Mouse (Mus musculus) hindbrain, embryonic 13.5 days (tissue): Measurements from ENCODE around the gene Plxna2. TPM values are rescaled to one million over a fixed set of nuclear protein-coding genes. Genes with fewer than 3 reads are reported as not detected.

Source experiments
- ATAC-seq: fragments of 200-750 bp; cut with Nextera tagmentation; 2 replicates; pipeline ENCODE4 v1.8.0; 2017; ENCODE audit warnings: moderate TSS enrichment; ENCODE audit not compliant: low FRiP score
- H3K27ac ChIP-seq: fragments of 300-500 bp; sonication (generic); 2 replicates; pipeline ENCODE4 v1.5.1; 2015; ENCODE audit warnings: inconsistent platforms, mild to moderate bottlenecking, moderate library complexity
- H3K27me3 ChIP-seq: fragments of 300-500 bp; sonication (generic); 2 replicates; pipeline ENCODE4 v1.6.1; 2015; ENCODE audit warnings: mild to moderate bottlenecking, inconsistent platforms
- H3K36me3 ChIP-seq: fragments of 300-500 bp; sonication (generic); 2 replicates; pipeline ENCODE4 v1.6.1; 2015; ENCODE audit warnings: mild to moderate bottlenecking, inconsistent platforms
- H3K4me1 ChIP-seq: fragments of 300-500 bp; sonication (generic); replicated peaks from 2 replicates; pipeline ENCODE4 v1.6.1; 2015; ENCODE audit warnings: inconsistent platforms
- H3K4me2 ChIP-seq: fragments of 300-500 bp; sonication (generic); 2 replicates; pipeline ENCODE4 v1.6.1; 2015; ENCODE audit warnings: inconsistent platforms, mild to moderate bottlenecking, moderate library complexity
- H3K4me3 ChIP-seq: fragments of 300-500 bp; sonication (generic); 2 replicates; pipeline ENCODE4 v1.5.1; 2015; ENCODE audit warnings: mild to moderate bottlenecking, inconsistent platforms
- H3K9ac ChIP-seq: fragments of 300-500 bp; sonication (generic); 2 replicates; pipeline ENCODE4 v1.6.1; 2015; ENCODE audit warnings: mild to moderate bottlenecking, inconsistent platforms
- H3K9me3 ChIP-seq: fragments of 300-500 bp; sonication (generic); 2 replicates; pipeline ENCODE4 v1.6.1; 2016; ENCODE audit warnings: inconsistent platforms
- WGBS: fragments of 180-500 bp; shearing (Covaris S2); methylation state at CpG from one replicate; pipeline ENCODE4 v1.1.7; 2015; 5-methylcytosine and 5-hydroxymethylcytosine counted together
- polyA plus RNA-seq: library from polyadenylated mRNA; unstranded; fragments of >200 nt; fragmentation: Nextera tagmentation; extraction: Ambion mirVana; gene quantifications from 2 replicates; pipeline ENCODE4 v1.2.1, GENCODE M21; 2015

Plxna2 gene
- polyA plus RNA-seq, 1 experiment from 2014 or later, result 36.5 TPM

GRCm38 (mm10) chr1:194787626-194788025, 169.6 kb downstream of the Plxna2 start:
- no peak overlapping the region for H3K4me3 ChIP-seq
- no peaks in the 10 kb centered on the region for H3K27me3 ChIP-seq
- 0 out of 2 replicates have a peak, but pooled peaks cover 5% of the 10 kb centered on the region for H3K4me1 ChIP-seq
- 87% methylated on average over 2 of the region's 2 CpGs for WGBS
- ATAC-seq, result no peak
- H3K9ac ChIP-seq, result no peak overlapping the region
- no peaks in the 10 kb centered on the region for H3K9me3 ChIP-seq
- no peak overlapping the region for H3K27ac ChIP-seq
- no peak overlapping the region for H3K4me2 ChIP-seq
- peaks cover 73% of the 10 kb centered on the region for H3K36me3 ChIP-seq

GRCm38 (mm10) chr1:194793226-194793924, 175.4 kb downstream of the Plxna2 start:
- H3K4me1 ChIP-seq, result peaks cover 10% of the 10 kb centered on the region
- 74% methylated on average over 8 of the region's 8 CpGs for WGBS
- no peak overlapping the region for H3K4me2 ChIP-seq
- no peak overlapping the region for H3K9ac ChIP-seq
- no peak overlapping the region for H3K27ac ChIP-seq
- peak; percentile 78; the same call in 1 of the 2 replicates for ATAC-seq
- H3K9me3 ChIP-seq, result no peaks in the 10 kb centered on the region
- no peaks in the 10 kb centered on the region for H3K27me3 ChIP-seq
- no peak overlapping the region for H3K4me3 ChIP-seq
- H3K36me3 ChIP-seq, result peaks cover 96% of the 10 kb centered on the region

GRCm38 (mm10) chr1:194795316-194795715, 177.3 kb downstream of the Plxna2 start:
- Histone ChIP-seq H3K4me3 (no peak overlapping the region), H3K4me2 (no peak overlapping the region), H3K9me3 (no peaks in the 10 kb centered on the region), H3K4me1 (peaks cover 10% of the 10 kb centered on the region), H3K9ac (no peak overlapping the region), H3K27ac (no peak overlapping the region), H3K27me3 (no peaks in the 10 kb centered on the region), H3K36me3 (peaks cover 96% of the 10 kb centered on the region)
- ATAC-seq, result no peak
- WGBS, result 87% methylated on average over 3 of the region's 3 CpGs

GRCm38 (mm10) chr1:194797843-194798242, 179.8 kb downstream of the Plxna2 start:
- peaks cover 93% of the 10 kb centered on the region for H3K36me3 ChIP-seq
- 100% methylated on average over 1 of the region's 1 CpGs for WGBS

GRCm38 (mm10) chr1:194798511-194798910, 180.5 kb downstream of the Plxna2 start:
- Histone ChIP-seq H3K9me3 (no peaks in the 10 kb centered on the region), H3K27me3 (no peaks in the 10 kb centered on the region), H3K4me3 (no peak overlapping the region), H3K9ac (no peak overlapping the region), H3K27ac (no peak overlapping the region), H3K36me3 (peaks cover 87% of the 10 kb centered on the region), H3K4me2 (no peak overlapping the region), H3K4me1 (peaks cover 6% of the 10 kb centered on the region; the same call in 1 of the 2 replicates)
- ATAC-seq, result no peak

More at GRCm38 (mm10) chr1:194797843-194798242, 179.8 kb downstream of the Plxna2 start:
- H3K27ac ChIP-seq, result no peak overlapping the region
- no peaks in the 10 kb centered on the region for H3K27me3 ChIP-seq
- peaks cover 11% of the 10 kb centered on the region for H3K4me1 ChIP-seq
- H3K9ac ChIP-seq, result no peak overlapping the region
- no peaks in the 10 kb centered on the region for H3K9me3 ChIP-seq
- H3K4me2 ChIP-seq, result no peak overlapping the region
- no peak overlapping the region for H3K4me3 ChIP-seq
- no peak for ATAC-seq

- Histone ChIP-seq H3K27ac (no peak overlapping the region), H3K4me2 (no peak overlapping the region), H3K4me1 (no peaks in the 10 kb centered on the region), H3K4me3 (no peak overlapping the region), H3K27me3 (no peaks in the 10 kb centered on the region), H3K9ac (no peak overlapping the region), H3K36me3 (peaks cover 87% of the 10 kb centered on the region), H3K9me3 (no peaks in the 10 kb centered on the region)
- no peak for ATAC-seq
Measured at GRCm38 (mm10) chr1:194808261-194808660, 190.2 kb downstream of the Plxna2 start.

GRCm38 (mm10) chr1:194808681-194809080, 190.7 kb downstream of the Plxna2 start:
- Histone ChIP-seq H3K27ac (no peak overlapping the region), H3K4me2 (no peak overlapping the region)

GRCm38 (mm10) chr1:194809600-194809999, 191.6 kb downstream of the Plxna2 start:
- Histone ChIP-seq H3K9ac (no peak overlapping the region), H3K27me3 (no peaks in the 10 kb centered on the region), H3K4me2 (no peak overlapping the region), H3K9me3 (no peaks in the 10 kb centered on the region), H3K27ac (no peak overlapping the region), H3K4me1 (no peaks in the 10 kb centered on the region), H3K4me3 (no peak overlapping the region), H3K36me3 (peaks cover 95% of the 10 kb centered on the region)
- no peak for ATAC-seq

More at GRCm38 (mm10) chr1:194808681-194809080, 190.7 kb downstream of the Plxna2 start:
- no peaks in the 10 kb centered on the region for H3K4me1 ChIP-seq
- no peak overlapping the region for H3K9ac ChIP-seq
- H3K9me3 ChIP-seq, result no peaks in the 10 kb centered on the region
- H3K36me3 ChIP-seq, result peaks cover 91% of the 10 kb centered on the region
- ATAC-seq, result no peak
- no peaks in the 10 kb centered on the region for H3K27me3 ChIP-seq
- no peak overlapping the region for H3K4me3 ChIP-seq

- no peak for ATAC-seq
- no peak overlapping the region for H3K4me3 ChIP-seq
- no peak overlapping the region for H3K9ac ChIP-seq
- no peaks in the 10 kb centered on the region for H3K9me3 ChIP-seq
- H3K36me3 ChIP-seq, result peaks cover 64% of the 10 kb centered on the region
- WGBS, result 93% methylated on average over 5 of the region's 5 CpGs
- H3K27me3 ChIP-seq, result no peaks in the 10 kb centered on the region
- no peak overlapping the region for H3K27ac ChIP-seq
- no peaks in the 10 kb centered on the region for H3K4me1 ChIP-seq
- H3K4me2 ChIP-seq, result no peak overlapping the region
Measured at GRCm38 (mm10) chr1:194814187-194814586, 196.2 kb downstream of the Plxna2 start.

GRCm38 (mm10) chr1:194815547-194815946, 197.5 kb downstream of the Plxna2 start:
- peaks cover 51% of the 10 kb centered on the region for H3K36me3 ChIP-seq

GRCm38 (mm10) chr1:194816913-194817312, 198.9 kb downstream of the Plxna2 start:
- Histone ChIP-seq H3K9ac (no peak overlapping the region), H3K4me2 (no peak overlapping the region), H3K27ac (no peak overlapping the region), H3K36me3 (peaks cover 37% of the 10 kb centered on the region), H3K9me3 (no peaks in the 10 kb centered on the region), H3K4me1 (no peaks in the 10 kb centered on the region), H3K27me3 (no peaks in the 10 kb centered on the region), H3K4me3 (no peak overlapping the region)
- ATAC-seq, result peak; percentile 84
- WGBS, result 38% methylated on average over 2 of the region's 2 CpGs

More at GRCm38 (mm10) chr1:194815547-194815946, 197.5 kb downstream of the Plxna2 start:
- Histone ChIP-seq H3K27me3 (no peaks in the 10 kb centered on the region), H3K4me3 (no peak overlapping the region), H3K9ac (no peak overlapping the region), H3K9me3 (no peaks in the 10 kb centered on the region), H3K27ac (peak overlapping the region; percentile 23; the same call in 1 of the 2 replicates), H3K4me1 (no peaks in the 10 kb centered on the region), H3K4me2 (no peak overlapping the region)
- ATAC-seq, result no peak
- WGBS, result 68% methylated on average over 1 of the region's 1 CpGs

GRCm38 (mm10) chr1:194820953-194821352, 202.9 kb downstream of the Plxna2 start:
- no peaks in the 10 kb centered on the region for H3K36me3 ChIP-seq
- no peak overlapping the region for H3K27ac ChIP-seq
- H3K9ac ChIP-seq, result no peak overlapping the region
- H3K9me3 ChIP-seq, result no peaks in the 10 kb centered on the region
- H3K4me1 ChIP-seq, result no peaks in the 10 kb centered on the region
- H3K27me3 ChIP-seq, result no peaks in the 10 kb centered on the region
- no peak for ATAC-seq
- no peak overlapping the region for H3K4me3 ChIP-seq
- WGBS, result 85% methylated on average over 4 of the region's 4 CpGs
- no peak overlapping the region for H3K4me2 ChIP-seq

- WGBS, result 83% methylated on average over 1 of the region's 1 CpGs
Measured at GRCm38 (mm10) chr1:194821721-194822120, 203.7 kb downstream of the Plxna2 start.

More at GRCm38 (mm10) chr1:194821721-194822120, 203.7 kb downstream of the Plxna2 start:
- no peaks in the 10 kb centered on the region for H3K36me3 ChIP-seq
- H3K4me1 ChIP-seq, result no peaks in the 10 kb centered on the region
- no peak overlapping the region for H3K4me2 ChIP-seq
- no peak for ATAC-seq
- H3K9me3 ChIP-seq, result no peaks in the 10 kb centered on the region
- H3K27ac ChIP-seq, result no peak overlapping the region
- no peaks in the 10 kb centered on the region for H3K27me3 ChIP-seq
- H3K4me3 ChIP-seq, result no peak overlapping the region
- no peak overlapping the region for H3K9ac ChIP-seq
